Mouse (Mus musculus): ENCODE results near the gene Foxs1. TPM values are rescaled to one million over a fixed set of nuclear protein-coding genes. Genes with fewer than 3 reads are reported as not detected.

Gene Foxs1
- polyA plus RNA-seq, 1 experiment: 6.4 TPM

DNA sequence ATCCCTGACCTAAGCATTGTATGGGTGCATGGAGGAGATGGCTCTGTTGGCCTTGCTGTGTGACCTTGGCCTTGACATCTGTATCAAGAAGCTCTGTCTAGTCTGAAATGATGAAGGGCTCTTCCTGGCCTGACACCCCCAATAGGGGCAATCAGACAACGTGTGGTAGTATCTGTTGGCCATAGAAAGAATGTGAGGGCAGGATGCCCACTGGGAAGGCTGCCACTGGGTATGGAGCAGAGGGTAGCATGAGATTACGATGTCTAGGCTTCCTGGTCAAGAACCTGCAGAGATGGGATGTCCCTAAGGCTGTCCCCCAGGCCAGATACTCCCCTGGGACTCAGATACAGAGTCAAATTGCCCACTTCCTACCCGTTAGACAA lies 4.0 kb downstream of the Foxs1 start:
- peak overlapping the region; percentile 8; the same call in 1 of the 2 replicates for H3K27ac ChIP-seq (ENCODE audit: insufficient read depth, low read depth, low read length)
- DNase-seq: no peak
- no peaks in the 10 kb centered on the region for H3K27me3 ChIP-seq (replicated peaks; ENCODE audit: control insufficient read depth, insufficient read depth, low read length)
- no peak for TF ChIP-seq CTCF (conservative IDR thresholded peaks at IDR 0.05; ENCODE audit: insufficient read depth, insufficient read length, low read depth, low read length)
- no peak for TF ChIP-seq POLR2A (IDR thresholded peaks at IDR 0.05; ENCODE audit: low read depth, low read length)
- H3K4me3 ChIP-seq (ENCODE audit: insufficient read depth, low read depth, low read length): no peak overlapping the region
- WGBS: 59% methylated on average over 3 of the region's 3 CpGs
- no peaks in the 10 kb centered on the region for H3K36me3 ChIP-seq (ENCODE audit: control insufficient read depth, insufficient read depth, low read length)
- H3K4me1 ChIP-seq (ENCODE audit: control insufficient read depth, insufficient read depth, low read length): 0 out of 2 replicates have a peak, but pooled peaks cover 5% of the 10 kb centered on the region

DNA sequence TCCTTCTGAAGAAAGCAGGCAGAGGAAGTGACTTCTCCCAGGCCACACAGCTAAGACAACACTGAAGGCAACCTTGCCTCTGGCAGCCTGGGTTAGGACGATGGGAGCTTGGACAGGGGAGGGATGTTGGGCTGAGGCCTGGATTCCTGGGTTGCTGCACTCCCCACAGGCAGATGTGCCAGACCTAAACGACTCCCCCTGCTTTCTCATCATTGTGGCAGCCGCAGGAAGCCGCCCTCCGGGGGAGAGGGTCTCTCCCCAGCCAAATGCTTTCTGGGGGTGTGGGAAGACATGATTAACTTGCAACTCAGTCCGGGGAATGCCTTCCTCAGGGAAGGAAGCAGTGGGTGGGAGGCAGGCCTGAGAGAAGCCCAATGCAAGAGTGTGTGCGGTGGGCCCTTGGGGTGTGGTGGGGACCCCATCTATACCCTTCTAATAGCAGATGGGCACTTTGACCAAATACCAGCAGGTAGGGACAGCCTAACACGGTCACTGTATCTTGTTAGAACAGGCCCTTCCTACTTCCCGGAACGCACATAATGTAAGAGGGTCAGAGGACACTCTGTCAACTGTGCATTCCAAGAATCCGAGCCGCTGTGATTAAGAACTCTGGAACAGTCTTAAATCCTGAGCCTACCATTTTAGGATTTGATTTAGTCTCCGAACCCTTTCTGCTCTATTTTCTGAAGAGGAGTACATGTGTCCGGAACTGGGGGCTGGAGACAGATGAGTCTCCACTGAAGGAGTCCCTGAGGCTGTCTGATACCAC lies 4.6 kb downstream of the Foxs1 start:
- Histone ChIP-seq H3K4me3 (ENCODE audit: insufficient read depth, low read depth, low read length) (no peak overlapping the region), H3K27me3 (replicated peaks; ENCODE audit: control insufficient read depth, insufficient read depth, low read length) (no peaks in the 10 kb centered on the region), H3K4me1 (ENCODE audit: control insufficient read depth, insufficient read depth, low read length) (0 out of 2 replicates have a peak, but pooled peaks cover 5% of the 10 kb centered on the region), H3K36me3 (ENCODE audit: control insufficient read depth, insufficient read depth, low read length) (no peaks in the 10 kb centered on the region), H3K27ac (ENCODE audit: insufficient read depth, low read depth, low read length) (peak overlapping the region; percentile 40; the same call in 1 of the 2 replicates)
- peak; percentile 45 for DNase-seq
- 35% methylated on average over 14 of the region's 14 CpGs for WGBS
- TF ChIP-seq CTCF (conservative IDR thresholded peaks at IDR 0.05; ENCODE audit: insufficient read depth, insufficient read length, low read depth, low read length): no peak
- TF ChIP-seq POLR2A (IDR thresholded peaks at IDR 0.05; ENCODE audit: low read depth, low read length): no peak

DNA sequence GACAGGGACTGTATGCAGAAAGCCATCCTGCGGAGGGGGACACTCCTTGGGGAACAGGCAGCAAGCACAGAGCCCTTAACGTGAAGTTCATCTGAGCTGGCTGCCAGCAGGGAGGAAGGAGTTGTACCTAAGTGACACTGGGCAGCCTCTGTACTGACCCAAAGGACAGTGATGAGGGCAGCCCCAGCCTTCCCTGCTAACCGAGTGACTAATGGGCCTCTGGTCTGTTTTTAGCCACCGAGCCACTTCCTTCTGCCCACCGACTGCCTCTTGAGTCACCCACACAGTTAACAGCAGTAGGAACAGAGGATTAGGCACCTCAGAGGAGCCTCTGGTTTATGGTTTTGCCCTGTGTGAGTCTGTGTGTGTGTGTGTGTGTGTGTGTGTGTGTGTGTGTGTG lies 5.6 kb downstream of the Foxs1 start:
- DNase-seq: no peak
- Histone ChIP-seq H3K4me1 (ENCODE audit: control insufficient read depth, insufficient read depth, low read length) (0 out of 2 replicates have a peak, but pooled peaks cover 5% of the 10 kb centered on the region), H3K27me3 (replicated peaks; ENCODE audit: control insufficient read depth, insufficient read depth, low read length) (no peaks in the 10 kb centered on the region), H3K4me3 (ENCODE audit: insufficient read depth, low read depth, low read length) (no peak overlapping the region), H3K36me3 (ENCODE audit: control insufficient read depth, insufficient read depth, low read length) (no peaks in the 10 kb centered on the region), H3K27ac (ENCODE audit: insufficient read depth, low read depth, low read length) (no peak overlapping the region)
- TF ChIP-seq POLR2A (IDR thresholded peaks at IDR 0.05; ENCODE audit: low read depth, low read length) (no peak), CTCF (conservative IDR thresholded peaks at IDR 0.05; ENCODE audit: insufficient read depth, insufficient read length, low read depth, low read length) (no peak)
- 33% methylated on average over 5 of the region's 5 CpGs for WGBS

DNA sequence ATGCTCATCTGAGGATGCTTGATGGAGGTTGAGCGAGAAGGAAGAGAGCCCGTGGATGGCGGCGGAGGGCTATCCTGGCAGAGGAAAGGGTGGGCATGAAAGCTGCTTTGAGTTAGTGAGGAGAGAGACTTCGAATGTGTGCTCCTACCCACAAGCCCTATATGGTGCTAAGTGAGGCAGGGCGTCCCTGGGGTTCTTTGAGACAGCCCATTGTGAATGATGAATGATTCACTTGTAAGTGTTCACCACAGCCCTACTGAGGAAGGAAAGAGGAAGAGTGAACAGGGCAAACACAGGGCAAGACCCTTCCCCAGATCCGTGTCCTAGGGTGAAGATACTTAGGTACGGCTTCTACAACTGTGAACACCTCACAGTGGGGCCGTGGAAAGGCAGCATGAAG lies 6.1 kb downstream of the Foxs1 start:
- 0 out of 2 replicates have a peak, but pooled peaks cover 5% of the 10 kb centered on the region for H3K4me1 ChIP-seq (ENCODE audit: control insufficient read depth, insufficient read depth, low read length)
- DNase-seq: no peak
- no peaks in the 10 kb centered on the region for H3K27me3 ChIP-seq (replicated peaks; ENCODE audit: control insufficient read depth, insufficient read depth, low read length)
- no peak overlapping the region for H3K27ac ChIP-seq (ENCODE audit: insufficient read depth, low read depth, low read length)
- H3K4me3 ChIP-seq (ENCODE audit: insufficient read depth, low read depth, low read length): no peak overlapping the region
- 69% methylated on average over 9 of the region's 9 CpGs for WGBS
- H3K36me3 ChIP-seq (ENCODE audit: control insufficient read depth, insufficient read depth, low read length): no peaks in the 10 kb centered on the region
- TF ChIP-seq POLR2A (IDR thresholded peaks at IDR 0.05; ENCODE audit: low read depth, low read length) (no peak), CTCF (conservative IDR thresholded peaks at IDR 0.05; ENCODE audit: insufficient read depth, insufficient read length, low read depth, low read length) (no peak)

DNA sequence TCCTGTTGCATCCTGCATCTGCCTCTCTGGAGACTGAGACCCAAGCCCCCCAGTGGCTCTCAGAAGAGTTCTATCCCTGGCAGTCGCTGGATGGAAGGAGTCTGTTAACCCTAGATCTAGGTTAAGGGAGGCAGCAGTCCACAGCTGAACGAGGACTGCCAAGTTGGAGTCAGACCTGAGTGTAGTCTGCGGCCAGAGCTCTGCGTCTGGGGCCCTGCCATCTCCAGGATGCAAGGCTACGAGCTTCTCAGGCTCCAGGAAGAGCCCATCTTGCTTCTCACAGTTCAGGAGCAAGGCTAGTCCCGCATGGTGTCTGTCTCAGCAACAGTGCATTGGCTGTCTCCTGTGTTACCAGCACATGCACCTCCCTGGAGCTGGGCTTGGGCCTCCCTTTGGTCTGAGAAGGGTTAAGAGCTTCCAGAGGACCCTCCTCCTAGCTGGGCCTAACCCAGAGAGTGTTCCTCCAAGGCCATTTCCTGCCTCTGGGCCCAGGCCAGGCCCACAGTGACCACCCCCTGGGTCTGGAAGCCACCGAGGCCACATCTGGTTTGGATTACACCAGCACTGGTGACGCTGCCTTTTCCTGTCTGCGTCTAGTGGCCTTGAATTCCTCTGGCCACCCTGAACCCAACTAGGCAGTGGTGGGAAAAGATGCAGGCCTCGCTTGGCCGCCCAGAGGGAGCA lies 7.7 kb downstream of the Foxs1 start:
- no peak for TF ChIP-seq CTCF (conservative IDR thresholded peaks at IDR 0.05; ENCODE audit: insufficient read depth, insufficient read length, low read depth, low read length)
- no peak for TF ChIP-seq POLR2A (IDR thresholded peaks at IDR 0.05; ENCODE audit: low read depth, low read length)
- peak; percentile 81 for DNase-seq
- WGBS: 57% methylated on average over 11 of the region's 11 CpGs
- H3K4me1 ChIP-seq (ENCODE audit: control insufficient read depth, insufficient read depth, low read length): 0 out of 2 replicates have a peak, but pooled peaks cover 5% of the 10 kb centered on the region
- H3K36me3 ChIP-seq (ENCODE audit: control insufficient read depth, insufficient read depth, low read length): no peaks in the 10 kb centered on the region
- H3K27ac ChIP-seq (ENCODE audit: insufficient read depth, low read depth, low read length): no peak overlapping the region
- H3K27me3 ChIP-seq (replicated peaks; ENCODE audit: control insufficient read depth, insufficient read depth, low read length): no peaks in the 10 kb centered on the region
- no peak overlapping the region for H3K4me3 ChIP-seq (ENCODE audit: insufficient read depth, low read depth, low read length)

DNA sequence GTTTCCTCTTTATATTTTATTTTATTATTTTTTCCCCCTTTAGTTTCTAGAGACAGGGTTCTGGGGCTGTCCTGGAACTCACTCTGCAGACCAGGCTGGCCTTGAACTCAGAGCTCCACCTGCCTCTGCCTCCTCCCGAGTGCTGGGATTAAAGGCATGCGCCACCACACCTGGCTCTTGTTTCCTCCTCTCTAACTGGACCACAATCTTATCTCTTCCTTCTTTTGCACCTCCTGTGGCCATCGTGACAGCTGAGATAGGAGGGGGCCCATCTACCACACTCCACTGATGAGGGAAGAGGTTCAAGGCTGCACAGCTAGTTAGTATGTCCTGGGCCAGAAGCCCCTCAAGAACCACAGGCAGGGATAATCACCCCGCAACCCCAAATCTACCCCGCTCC lies 8.5 kb downstream of the Foxs1 start:
- no peak for TF ChIP-seq POLR2A (IDR thresholded peaks at IDR 0.05; ENCODE audit: low read depth, low read length)
- TF ChIP-seq CTCF (conservative IDR thresholded peaks at IDR 0.05; ENCODE audit: insufficient read depth, insufficient read length, low read depth, low read length): no peak

DNA sequence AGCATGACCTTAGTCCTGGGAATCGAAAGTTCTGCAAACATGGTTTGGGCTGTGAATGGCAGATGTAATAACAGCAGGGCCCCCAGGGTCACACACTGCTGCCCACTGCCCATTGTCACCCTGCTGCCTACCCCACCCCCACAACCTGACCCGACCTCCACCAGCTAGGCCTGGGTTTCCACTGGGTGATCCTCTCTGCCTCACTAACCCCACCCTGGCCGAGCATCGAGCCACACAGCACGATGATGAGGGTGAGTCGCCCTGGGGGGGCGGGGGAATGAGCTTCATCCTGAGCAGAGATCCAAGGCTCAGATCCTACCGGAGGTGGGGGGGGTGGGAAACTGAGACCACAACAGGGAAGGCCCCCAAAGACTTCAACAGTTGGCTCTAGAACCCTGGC lies 8.9 kb downstream of the Foxs1 start:
- no peak for DNase-seq
- H3K4me1 ChIP-seq (ENCODE audit: control insufficient read depth, insufficient read depth, low read length): 0 out of 2 replicates have a peak, but pooled peaks cover 5% of the 10 kb centered on the region
- H3K27ac ChIP-seq (ENCODE audit: insufficient read depth, low read depth, low read length): no peak overlapping the region
- H3K4me3 ChIP-seq (ENCODE audit: insufficient read depth, low read depth, low read length): no peak overlapping the region
- 38% methylated on average over 8 of the region's 8 CpGs for WGBS
- no peaks in the 10 kb centered on the region for H3K36me3 ChIP-seq (ENCODE audit: control insufficient read depth, insufficient read depth, low read length)
- no peaks in the 10 kb centered on the region for H3K27me3 ChIP-seq (replicated peaks; ENCODE audit: control insufficient read depth, insufficient read depth, low read length)
- TF ChIP-seq CTCF (conservative IDR thresholded peaks at IDR 0.05; ENCODE audit: insufficient read depth, insufficient read length, low read depth, low read length) (no peak), POLR2A (IDR thresholded peaks at IDR 0.05; ENCODE audit: low read depth, low read length) (no peak)

More for the DNA sequence above, 8.5 kb downstream of the Foxs1 start:
- 84% methylated on average over 5 of the region's 5 CpGs for WGBS
- no peaks in the 10 kb centered on the region for H3K36me3 ChIP-seq (ENCODE audit: control insufficient read depth, insufficient read depth, low read length)
- no peak overlapping the region for H3K27ac ChIP-seq (ENCODE audit: insufficient read depth, low read depth, low read length)
- no peaks in the 10 kb centered on the region for H3K27me3 ChIP-seq (replicated peaks; ENCODE audit: control insufficient read depth, insufficient read depth, low read length)
- no peak overlapping the region for H3K4me3 ChIP-seq (ENCODE audit: insufficient read depth, low read depth, low read length)
- DNase-seq: no peak
- 0 out of 2 replicates have a peak, but pooled peaks cover 5% of the 10 kb centered on the region for H3K4me1 ChIP-seq (ENCODE audit: control insufficient read depth, insufficient read depth, low read length)

All from kidney, adult 2 months (tissue).